Mouse (Mus musculus): Measurements from ENCODE around the gene Med13. TPM values are rescaled to one million over a fixed set of nuclear protein-coding genes. Genes with fewer than 3 reads are reported as not detected.
A peak's percentile ranks its signal among the peaks of the same experiment; 100 is the strongest.

Gene Med13
- total and polyA plus RNA-seq, 2 experiments from 2014 or later, result 5.3 to 59.7 TPM

DNA sequence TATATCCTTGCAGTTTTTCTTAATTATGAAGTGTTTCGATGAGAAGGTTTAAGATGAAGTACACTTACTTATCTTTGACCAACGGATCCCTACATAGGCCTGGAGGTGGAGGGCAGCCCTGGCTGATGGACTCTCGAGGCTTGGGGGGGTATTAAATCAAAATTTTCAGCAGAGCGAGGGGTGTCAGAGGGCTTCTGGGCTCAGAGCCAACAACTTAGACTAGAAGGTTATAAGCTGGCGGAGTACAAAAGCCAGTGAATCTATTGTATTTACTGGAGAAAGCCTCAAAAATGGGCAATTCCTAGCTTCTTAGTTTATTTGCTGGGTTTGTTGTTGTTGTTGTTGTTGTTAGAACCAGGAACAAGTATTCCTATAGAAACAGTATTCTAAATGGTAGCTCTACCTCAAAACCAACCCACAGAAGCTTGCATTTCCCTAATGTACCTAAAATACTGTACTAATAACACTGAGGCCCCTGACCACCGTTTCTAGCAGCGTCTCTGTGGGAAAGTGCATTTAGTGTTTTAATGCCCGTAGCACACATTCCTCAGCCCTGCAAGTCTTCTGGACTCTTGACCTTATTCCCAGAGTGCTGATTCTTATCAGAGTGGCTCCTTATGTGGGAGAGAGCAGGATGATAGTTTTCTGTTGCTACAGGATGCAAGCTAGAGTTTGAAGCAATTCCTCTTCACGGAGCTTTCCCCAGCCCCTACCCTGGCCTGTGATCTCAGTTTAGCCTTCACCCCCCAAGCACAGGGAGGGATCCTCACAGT lies 29.9 kb upstream of the Med13 start:
- WGBS, result 40% methylated on average over 9 of the region's 9 CpGs
- ATAC-seq (no peak), DNase-seq (ENCODE audit: low spot score) (peak; percentile 10)
- H3K9me3 ChIP-seq (ENCODE audit: low read length), result no peaks in the 10 kb centered on the region
- no peaks in the 10 kb centered on the region for H3K27me3 ChIP-seq (ENCODE audit: insufficient read depth, low read length)
- TF ChIP-seq CTCF (IDR thresholded peaks at IDR 0.05; ENCODE audit: low read depth), result no peak
- no peaks in the 10 kb centered on the region for H3K4me1 ChIP-seq (ENCODE audit: insufficient read depth, low read length)
- no peak overlapping the region for H3K4me3 ChIP-seq (ENCODE audit: low read length)
- H3K9ac ChIP-seq (replicated peaks; ENCODE audit: low read length), result no peak overlapping the region
- no peaks in the 10 kb centered on the region for H3K36me3 ChIP-seq (ENCODE audit: insufficient read depth, low read length)
- no peak overlapping the region for H3K27ac ChIP-seq
- H3K4me2 ChIP-seq (ENCODE audit: low read depth, low read length), result no peak overlapping the region

DNA sequence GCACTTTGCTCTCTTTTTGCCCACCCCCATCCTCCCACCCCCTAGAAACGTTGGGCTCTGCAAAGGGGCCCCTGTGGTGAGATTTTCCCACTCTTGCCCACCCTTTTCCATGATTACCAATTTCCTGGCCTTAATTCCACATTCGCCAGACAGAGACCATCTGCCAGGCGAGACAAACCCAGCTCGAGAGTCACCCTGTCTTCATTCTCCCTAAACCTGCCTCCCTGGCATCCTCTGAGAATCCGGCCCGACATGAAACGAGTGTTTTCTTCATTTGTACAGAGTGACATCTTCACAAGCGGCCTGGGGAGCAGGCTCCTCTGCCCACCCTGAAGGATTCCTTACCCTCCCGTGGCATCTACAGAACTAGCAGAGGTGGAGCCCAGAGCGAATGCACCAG lies 29.2 kb upstream of the Med13 start:
- WGBS, result 44% methylated on average over 10 of the region's 10 CpGs
- H3K4me2 ChIP-seq (ENCODE audit: low read depth, low read length), result no peak overlapping the region
- no peaks in the 10 kb centered on the region for H3K4me1 ChIP-seq (ENCODE audit: insufficient read depth, low read length)
- H3K9me3 ChIP-seq (ENCODE audit: low read length), result no peaks in the 10 kb centered on the region
- no peak overlapping the region for H3K9ac ChIP-seq (replicated peaks; ENCODE audit: low read length)
- H3K36me3 ChIP-seq (ENCODE audit: insufficient read depth, low read length), result no peaks in the 10 kb centered on the region
- TF ChIP-seq CTCF (IDR thresholded peaks at IDR 0.05; ENCODE audit: low read depth), result no peak
- H3K4me3 ChIP-seq (ENCODE audit: low read length), result no peak overlapping the region
- no peaks in the 10 kb centered on the region for H3K27me3 ChIP-seq (ENCODE audit: insufficient read depth, low read length)
- H3K27ac ChIP-seq, result no peak overlapping the region
- ATAC-seq (no peak), DNase-seq (ENCODE audit: low spot score) (peak; percentile 30)

DNA sequence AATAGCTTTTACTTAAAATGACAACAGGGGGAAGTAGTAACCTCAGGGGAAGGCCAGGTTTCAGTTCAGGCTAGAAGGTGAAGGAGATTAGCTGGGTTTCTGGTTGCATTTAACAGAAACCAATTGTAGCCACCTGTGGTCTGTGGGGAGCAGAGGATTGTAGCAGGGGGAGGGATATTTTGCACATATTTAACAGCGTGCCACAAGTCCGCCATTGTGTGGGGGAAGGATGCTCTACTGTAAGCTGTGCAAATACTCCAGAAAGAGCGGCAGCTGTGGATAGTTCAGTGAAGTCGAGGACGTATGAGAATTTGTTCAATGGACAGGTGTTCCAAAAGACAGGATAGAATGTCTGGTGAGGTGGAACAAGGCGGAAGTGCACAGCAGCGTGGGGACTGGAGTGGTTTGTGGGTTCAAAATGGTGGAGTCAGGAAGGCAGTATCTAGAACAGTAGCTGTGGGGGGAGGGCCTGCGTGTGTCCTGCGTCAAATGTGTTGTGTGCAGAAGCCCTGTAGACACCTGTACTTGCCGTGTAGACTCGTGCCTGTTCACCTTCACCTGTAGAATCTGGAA lies 28.4 kb upstream of the Med13 start:
- H3K4me1 ChIP-seq (ENCODE audit: insufficient read depth, low read length), result no peaks in the 10 kb centered on the region
- H3K9me3 ChIP-seq (ENCODE audit: low read length), result no peaks in the 10 kb centered on the region
- H3K4me3 ChIP-seq (ENCODE audit: low read length), result no peak overlapping the region
- H3K27ac ChIP-seq, result no peak overlapping the region
- H3K36me3 ChIP-seq (ENCODE audit: insufficient read depth, low read length), result no peaks in the 10 kb centered on the region
- ATAC-seq, result no peak
- TF ChIP-seq CTCF (IDR thresholded peaks at IDR 0.05; ENCODE audit: low read depth), result no peak
- no peak for DNase-seq (ENCODE audit: low spot score)
- 87% methylated on average over 11 of the region's 11 CpGs for WGBS
- H3K9ac ChIP-seq (replicated peaks; ENCODE audit: low read length), result no peak overlapping the region
- no peaks in the 10 kb centered on the region for H3K27me3 ChIP-seq (ENCODE audit: insufficient read depth, low read length)
- H3K4me2 ChIP-seq (ENCODE audit: low read depth, low read length), result no peak overlapping the region

DNA sequence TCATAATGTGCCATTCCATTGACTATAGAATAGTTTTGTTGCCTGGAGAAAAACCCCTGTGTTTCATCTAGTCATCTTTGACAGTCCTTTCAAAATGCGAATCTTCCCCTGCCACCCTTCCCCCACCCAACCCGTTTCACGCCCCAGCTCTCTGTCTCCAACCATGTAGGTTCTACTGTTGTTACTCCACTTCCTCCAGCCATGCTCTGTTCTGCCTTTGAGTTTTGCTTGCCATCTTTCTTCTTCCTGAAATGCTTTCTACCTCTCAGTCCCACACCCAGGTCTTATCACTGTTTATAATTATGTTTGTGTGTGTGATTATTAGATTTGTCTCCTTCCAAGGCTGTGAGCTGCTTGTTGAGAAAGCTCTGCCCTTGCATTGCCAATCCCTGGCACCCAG lies 26.7 kb upstream of the Med13 start:
- no peak for TF ChIP-seq CTCF (IDR thresholded peaks at IDR 0.05; ENCODE audit: low read depth)
- Histone ChIP-seq H3K4me3 (ENCODE audit: low read length) (no peak overlapping the region), H3K27ac (no peak overlapping the region), H3K4me2 (ENCODE audit: low read depth, low read length) (no peak overlapping the region), H3K27me3 (ENCODE audit: insufficient read depth, low read length) (no peaks in the 10 kb centered on the region), H3K36me3 (ENCODE audit: insufficient read depth, low read length) (no peaks in the 10 kb centered on the region), H3K4me1 (ENCODE audit: insufficient read depth, low read length) (no peaks in the 10 kb centered on the region), H3K9ac (replicated peaks; ENCODE audit: low read length) (no peak overlapping the region), H3K9me3 (ENCODE audit: low read length) (no peaks in the 10 kb centered on the region)
- whole genome bisulfite sequencing, result 81% methylated on average over 3 of the region's 3 CpGs
- DNase-seq (ENCODE audit: low spot score) (no peak), ATAC-seq (no peak)

DNA sequence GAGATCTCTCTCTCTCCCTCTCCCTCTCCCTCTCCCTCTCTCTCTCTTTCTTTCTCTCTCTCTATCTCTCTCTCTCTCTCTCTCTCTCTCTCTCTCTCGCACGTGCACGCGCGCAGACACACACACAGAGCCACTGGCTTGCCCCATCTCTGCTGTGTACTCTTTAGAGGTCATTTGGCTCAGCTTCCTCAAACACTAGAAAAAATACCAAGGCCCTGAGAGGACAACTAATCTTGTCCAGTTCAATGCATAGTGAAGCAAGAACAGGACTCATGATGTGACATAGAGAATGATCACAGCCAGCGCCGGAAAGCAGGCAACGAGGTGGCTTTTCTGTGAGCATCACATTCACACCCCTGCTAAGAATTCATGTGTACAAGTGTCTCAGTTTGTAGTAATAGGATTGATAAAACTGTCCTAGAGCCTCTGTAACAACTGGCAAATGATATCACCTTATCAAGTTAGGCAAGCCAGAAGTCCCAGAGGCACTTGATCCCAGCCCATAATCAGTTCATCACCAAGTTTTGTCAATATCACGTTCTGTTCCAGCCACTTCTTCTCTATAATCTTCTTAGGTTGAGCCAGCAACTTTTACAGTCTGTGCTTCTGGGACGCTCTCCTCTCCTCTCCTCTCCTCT lies 25.2 kb upstream of the Med13 start:
- Histone ChIP-seq H3K4me2 (ENCODE audit: low read depth, low read length) (no peak overlapping the region), H3K27ac (no peak overlapping the region), H3K36me3 (ENCODE audit: insufficient read depth, low read length) (no peaks in the 10 kb centered on the region), H3K4me1 (ENCODE audit: insufficient read depth, low read length) (no peaks in the 10 kb centered on the region), H3K9ac (replicated peaks; ENCODE audit: low read length) (no peak overlapping the region), H3K9me3 (ENCODE audit: low read length) (no peaks in the 10 kb centered on the region), H3K4me3 (ENCODE audit: low read length) (no peak overlapping the region), H3K27me3 (ENCODE audit: insufficient read depth, low read length) (no peaks in the 10 kb centered on the region)
- TF ChIP-seq CTCF (IDR thresholded peaks at IDR 0.05; ENCODE audit: low read depth), result no peak
- 93% methylated on average over 10 of the region's 10 CpGs for WGBS
- ATAC-seq (no peak), DNase-seq (ENCODE audit: low spot score) (no peak)

DNA sequence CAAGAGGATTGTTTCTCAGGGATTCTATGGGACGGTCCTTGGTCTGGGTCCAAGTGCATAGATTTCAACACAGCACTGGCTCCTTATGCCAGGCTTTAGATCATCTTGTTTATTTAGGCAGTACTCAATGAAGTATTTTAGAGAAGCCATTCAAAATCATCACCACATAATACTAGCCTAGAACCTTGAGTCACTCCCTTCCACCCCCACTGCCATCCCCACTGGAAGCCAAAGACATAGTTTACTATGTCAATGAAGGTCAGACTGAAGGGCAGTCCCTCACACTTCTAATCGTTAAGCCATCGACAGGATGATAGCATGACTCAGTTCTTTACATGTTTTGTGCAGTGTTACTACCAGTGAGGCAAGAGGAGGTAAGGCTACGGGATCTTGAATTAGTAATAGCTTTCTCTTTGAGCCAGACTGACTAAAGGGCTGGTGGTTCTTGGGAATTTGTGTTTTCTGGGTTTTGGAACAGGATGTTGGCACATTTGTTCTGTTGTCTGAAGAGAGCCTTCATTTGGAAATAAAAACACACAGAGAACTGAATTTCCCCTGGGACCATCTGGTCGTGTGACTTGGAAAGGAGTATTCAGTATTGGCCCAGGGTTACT lies 24.2 kb upstream of the Med13 start:
- no peak for TF ChIP-seq CTCF (IDR thresholded peaks at IDR 0.05; ENCODE audit: low read depth)
- H3K4me3 ChIP-seq (ENCODE audit: low read length), result no peak overlapping the region
- no peaks in the 10 kb centered on the region for H3K27me3 ChIP-seq (ENCODE audit: insufficient read depth, low read length)
- no peaks in the 10 kb centered on the region for H3K9me3 ChIP-seq (ENCODE audit: low read length)
- ATAC-seq (no peak), DNase-seq (ENCODE audit: low spot score) (no peak)
- no peak overlapping the region for H3K9ac ChIP-seq (replicated peaks; ENCODE audit: low read length)
- no peak overlapping the region for H3K27ac ChIP-seq
- no peaks in the 10 kb centered on the region for H3K4me1 ChIP-seq (ENCODE audit: insufficient read depth, low read length)
- no peak overlapping the region for H3K4me2 ChIP-seq (ENCODE audit: low read depth, low read length)
- H3K36me3 ChIP-seq (ENCODE audit: insufficient read depth, low read length), result no peaks in the 10 kb centered on the region
- 70% methylated on average over 5 of the region's 5 CpGs for WGBS
